Mouse (Mus musculus): ENCODE results near the gene Hipk2. TPM values are rescaled to one million over a fixed set of nuclear protein-coding genes. Genes with fewer than 3 reads are reported as not detected.

Gene Hipk2
- total RNA-seq, 2 experiments from 2014 or later: 71.5 to 114 TPM

DNA sequence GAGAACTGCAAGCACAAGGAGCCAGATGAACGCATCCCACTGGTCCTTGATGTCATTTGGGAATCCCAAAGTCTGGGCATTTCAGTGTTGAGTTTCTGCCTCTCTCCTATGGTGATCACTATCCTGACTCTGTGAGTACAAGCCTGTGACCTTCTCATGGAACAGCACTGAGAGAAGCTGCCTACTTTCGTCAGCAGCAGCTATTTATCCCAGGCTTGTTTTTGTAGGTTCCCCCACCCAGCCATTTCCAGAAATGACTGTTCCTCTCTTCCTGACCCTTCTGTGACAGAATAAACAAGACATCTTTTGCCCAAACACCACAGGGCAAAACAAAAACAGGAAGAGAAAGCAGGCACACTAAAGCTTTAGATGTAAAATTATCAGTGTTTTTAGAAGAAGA lies 70.4 kb downstream of the Hipk2 start:
- DNase-seq: no peak
- intact Hi-C loops (cut with DNase I): no loop called here

DNA sequence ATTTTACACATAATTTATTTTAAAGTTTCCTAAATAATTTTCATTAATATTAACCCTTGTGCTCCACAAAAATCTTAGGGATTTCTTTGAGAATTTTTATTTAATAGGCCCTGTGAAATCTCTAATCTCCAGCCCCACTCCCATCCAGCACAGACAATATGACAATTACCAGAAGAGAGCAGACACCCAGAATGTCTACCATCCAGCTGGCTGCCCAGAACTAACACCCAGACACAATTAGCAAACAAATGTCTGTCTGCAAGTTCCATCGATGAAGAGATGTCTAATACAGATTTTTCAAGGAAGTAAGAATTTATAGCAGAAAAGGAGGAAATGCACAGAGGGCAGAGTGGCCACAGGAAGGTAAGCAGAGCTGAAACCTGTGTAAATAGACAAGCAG lies 74.7 kb downstream of the Hipk2 start:
- no peak for DNase-seq
- intact Hi-C loops (cut with DNase I): no loop called here

DNA sequence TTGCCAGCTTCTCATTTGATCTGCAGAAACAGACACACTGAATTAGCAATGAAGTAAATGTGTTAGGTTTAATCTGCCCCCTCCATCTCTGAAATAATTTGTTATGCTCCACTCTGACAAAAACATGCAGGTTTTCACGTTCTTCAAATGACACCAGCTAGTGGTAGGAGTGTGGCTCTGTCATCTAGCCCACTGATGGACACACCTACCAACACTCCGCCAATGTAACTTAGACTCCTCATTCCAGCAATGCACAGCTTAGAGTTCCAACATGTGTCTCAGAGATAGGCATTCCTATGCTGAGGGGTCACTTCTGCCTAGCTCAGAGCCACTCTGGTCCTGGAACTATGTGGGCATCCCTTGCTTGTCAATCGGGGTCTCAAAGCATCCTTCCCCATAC lies 78.4 kb downstream of the Hipk2 start:
- intact Hi-C loops (cut with DNase I): no loop called here
- DNase-seq: no peak

DNA sequence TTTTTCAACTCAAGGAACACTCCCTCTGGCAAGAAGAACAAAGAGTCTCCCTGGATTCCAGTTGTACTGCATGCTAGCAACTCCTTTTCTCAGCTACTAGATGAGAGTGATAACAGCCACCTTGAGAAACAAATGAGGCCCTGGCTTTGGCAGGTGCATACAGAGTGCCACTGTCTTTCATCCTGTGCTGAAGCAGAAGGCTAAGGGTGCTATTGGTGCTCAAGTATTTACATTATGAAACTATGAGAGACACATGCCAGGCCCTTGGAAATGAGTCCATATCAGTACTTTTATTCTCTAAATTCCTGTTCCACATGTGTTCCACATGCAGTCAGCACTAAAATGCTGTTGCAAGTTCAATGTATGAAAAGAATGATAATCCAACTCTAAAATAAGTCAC lies 79.0 kb downstream of the Hipk2 start:
- DNase-seq: no peak
- intact Hi-C loops (cut with DNase I): no loop called here

DNA sequence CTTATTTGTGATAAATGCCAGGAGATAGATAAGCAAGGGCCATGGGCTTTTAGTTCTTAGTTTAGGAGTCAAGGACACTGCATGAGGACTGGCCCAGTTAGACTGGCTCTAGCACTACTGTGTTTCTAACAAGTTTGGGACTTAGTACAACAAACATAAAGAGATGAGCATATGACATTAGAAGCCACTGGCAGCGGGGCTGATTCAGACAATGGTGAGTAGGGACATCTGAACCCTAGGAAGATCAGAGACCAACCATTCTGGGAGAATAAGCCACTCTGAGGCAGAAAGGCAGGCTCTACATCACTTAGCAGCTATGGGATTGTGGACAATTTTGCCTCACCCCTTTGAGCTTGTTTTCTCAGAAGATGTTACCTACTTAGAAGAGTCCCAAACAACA lies 79.6 kb downstream of the Hipk2 start:
- DNase-seq: no peak
- intact Hi-C loops (cut with DNase I): no loop called here

DNA sequence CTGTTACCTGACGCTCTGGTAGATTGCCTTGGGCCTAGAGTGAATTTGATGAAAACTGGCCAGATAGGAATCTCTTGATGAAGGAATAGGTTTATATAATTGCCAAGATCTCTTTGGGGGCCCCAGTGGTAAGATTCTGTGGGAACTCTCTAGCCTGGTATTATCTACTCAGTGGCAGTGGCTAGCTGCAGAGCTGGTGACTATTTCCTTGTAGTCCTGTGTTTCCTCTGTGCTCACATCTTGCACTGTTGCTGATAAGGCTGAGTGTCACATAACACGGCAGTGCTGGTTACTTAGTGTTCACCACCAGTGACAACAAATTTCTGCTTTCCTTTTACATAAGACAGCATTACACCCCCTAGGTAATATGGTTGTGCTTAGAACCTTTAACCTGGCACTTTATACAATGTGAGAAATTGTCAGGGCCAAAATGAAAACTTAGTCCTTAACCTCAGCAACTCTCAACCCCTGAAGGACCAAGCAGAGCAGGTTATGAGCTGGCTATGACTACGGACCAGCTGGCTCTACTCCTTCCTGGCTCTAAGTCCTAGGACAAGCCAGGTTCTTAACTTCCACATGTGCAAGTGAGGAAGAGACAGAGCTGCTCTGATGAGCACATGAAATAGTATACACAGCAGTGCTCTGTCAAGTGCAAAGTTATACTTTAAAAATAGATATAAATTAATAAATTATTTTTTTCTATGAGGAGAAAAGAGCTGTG lies 80.7 kb downstream of the Hipk2 start:
- DNase-seq: no peak

DNA sequence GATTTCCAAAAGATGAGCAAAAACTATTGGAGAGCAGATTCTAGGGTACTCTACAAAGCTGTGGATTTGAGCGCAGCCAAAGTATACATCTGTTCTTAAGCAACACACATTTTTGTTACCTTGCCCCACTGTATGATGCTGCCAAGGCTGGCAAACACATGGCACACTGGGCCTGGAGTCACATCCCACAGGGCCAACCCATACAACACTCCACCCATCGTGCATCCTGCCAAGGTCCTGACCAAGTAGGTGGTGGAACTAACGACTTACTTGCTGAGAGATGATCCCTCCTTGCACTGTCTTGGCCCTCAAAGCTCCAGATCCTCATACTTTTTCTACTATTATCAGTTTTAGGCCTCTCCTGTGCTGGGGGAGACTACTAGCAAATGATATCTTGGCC lies 83.0 kb downstream of the Hipk2 start:
- intact Hi-C loops (cut with DNase I): no loop called here
- no peak for DNase-seq

More for the DNA sequence above, 80.7 kb downstream of the Hipk2 start:
- intact Hi-C loops (cut with DNase I): no loop called here

DNA sequence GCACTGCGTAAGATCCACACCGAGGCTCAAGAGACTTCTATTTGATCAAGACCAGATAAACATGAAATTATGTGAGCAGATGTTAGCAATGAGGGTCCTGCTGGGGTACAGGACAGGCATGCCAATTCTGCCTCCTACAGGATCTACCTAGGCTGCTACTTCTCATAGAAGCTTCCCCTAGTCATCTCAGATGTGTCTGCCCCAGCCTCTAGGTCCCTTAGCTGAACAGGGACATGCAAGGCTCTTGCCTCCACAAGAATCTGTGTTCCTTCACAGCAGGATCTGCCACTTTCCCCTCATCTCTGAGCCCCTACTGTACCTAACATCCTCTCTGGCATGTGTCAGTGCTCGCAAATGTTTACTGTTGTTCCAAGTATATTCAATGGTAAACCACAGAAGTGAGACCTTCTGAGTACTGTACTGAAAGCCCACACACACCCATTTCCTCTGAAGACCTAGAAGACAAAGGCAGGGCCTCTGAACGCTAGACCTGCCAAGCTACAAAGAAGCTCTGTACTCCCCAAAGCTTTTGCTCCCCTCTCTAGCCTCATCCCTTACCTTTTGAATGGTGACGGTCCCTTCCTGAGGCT lies 86.6 kb downstream of the Hipk2 start:
- no peak for DNase-seq
- intact Hi-C loops (cut with DNase I): no loop called here

DNA sequence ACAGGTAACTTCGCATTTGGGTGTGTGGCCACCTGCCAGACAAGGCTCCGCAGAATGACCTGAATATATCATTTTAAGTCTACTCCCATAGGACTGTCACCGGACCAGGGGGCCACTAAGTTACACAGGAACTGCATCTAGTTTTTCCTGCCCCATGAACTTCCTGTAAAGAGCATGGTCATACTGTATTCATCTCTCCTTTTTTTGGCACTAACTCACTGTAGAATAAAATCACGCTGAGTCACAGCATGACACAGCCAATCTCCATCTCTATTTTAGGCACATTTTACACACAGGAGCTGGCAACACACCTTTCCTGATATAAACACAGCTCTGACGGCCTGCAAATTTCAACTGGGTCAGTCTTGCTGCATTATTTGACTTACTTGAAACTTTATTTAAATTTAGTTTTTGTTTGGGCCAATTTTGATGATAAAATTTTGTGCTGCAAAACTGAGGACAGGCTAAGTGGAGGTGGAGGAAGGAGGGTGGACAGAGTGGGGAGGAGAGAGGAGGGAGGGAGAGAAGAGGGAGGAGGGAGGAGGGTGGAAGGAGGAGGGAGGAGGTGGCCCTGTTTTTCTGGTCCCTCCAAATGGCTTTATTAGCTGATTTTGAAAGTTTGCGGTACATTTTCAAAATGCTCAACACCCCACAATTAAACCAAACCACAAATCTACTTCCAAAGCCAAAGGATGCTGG lies 88.0 kb downstream of the Hipk2 start:
- intact Hi-C loops (cut with DNase I): no loop called here

DNA sequence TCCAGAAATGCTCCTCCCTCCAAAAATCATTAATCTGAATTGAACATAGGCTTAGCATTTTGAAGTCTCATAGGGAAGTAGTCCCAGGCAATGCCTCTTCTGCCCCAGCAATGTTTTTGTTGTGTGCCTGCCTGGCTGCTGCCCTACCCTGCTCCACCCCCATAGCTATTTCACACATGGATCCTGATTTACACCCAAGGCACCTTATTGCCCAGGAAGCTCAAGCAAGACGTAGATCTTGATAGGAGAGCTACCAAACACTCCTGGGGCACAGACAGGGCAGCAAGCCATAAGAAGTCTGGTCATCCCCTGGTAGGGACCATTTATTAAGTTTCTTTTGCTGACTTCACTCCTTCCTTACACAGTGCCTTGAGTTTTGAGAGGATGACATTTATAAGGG lies 88.8 kb downstream of the Hipk2 start:
- intact Hi-C loops (cut with DNase I): no loop called here

More for the DNA sequence above, 88.0 kb downstream of the Hipk2 start:
- no peak for DNase-seq

DNA sequence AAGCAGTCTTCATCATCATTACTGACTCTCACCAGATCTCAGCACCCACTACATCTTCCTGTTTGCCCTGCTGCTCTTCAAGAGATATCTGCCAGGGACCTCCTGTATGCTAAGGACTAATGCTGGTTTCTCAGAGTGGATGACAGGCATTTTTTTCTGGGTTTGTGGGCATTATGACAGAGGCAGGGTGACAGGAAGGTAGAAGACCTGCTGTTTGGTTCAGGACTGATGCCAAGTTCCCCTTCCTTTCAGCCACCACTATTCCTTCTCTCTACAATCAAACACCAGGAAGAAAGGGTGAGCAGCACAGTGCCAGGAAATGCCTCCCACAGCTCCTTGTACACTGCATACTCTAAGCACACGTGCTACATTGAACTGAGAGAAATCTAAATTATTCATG lies 90.2 kb downstream of the Hipk2 start:
- DNase-seq: no peak
- intact Hi-C loops (cut with DNase I): no loop called here

More for the DNA sequence above, 88.8 kb downstream of the Hipk2 start:
- DNase-seq: no peak

DNA sequence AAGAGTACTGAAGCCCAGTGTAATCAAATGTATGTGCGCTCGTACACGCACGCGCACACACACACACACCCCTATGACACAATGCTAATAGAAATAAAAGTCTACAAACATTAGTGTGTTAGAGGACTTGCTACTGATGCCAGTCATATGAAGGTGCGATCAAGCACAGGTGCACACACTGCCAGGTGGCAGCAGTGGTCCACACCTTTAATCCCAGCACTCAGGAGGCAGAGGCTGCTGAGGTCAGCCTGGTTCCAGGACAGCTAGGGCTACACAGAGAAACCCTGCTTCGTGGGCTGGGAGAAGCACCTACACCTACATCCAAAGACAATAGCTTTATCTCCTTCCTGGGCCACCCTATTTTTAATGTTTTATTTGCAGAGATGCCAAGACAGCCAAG lies 96.6 kb downstream of the Hipk2 start:
- intact Hi-C loops (cut with DNase I): no loop called here
- no peak for DNase-seq

DNA sequence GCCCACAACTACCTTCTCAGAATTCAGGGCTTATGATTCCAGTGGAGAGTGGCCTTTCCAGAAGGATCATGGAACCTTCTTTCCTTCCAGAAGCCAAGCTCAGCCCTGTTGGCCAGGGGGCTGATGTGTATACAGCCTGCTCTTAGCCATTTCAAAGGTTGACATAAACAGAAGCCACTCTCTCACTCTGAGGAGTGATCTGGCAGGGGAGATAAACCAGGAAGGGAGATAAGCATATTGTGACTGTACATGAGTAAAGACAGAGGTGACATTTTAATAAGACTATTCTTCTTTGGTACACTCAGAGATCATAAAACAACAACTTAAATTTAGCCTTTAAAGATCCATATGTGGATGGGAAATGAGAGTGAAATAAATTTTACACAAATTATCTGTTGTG lies 97.1 kb downstream of the Hipk2 start:
- DNase-seq: no peak
- intact Hi-C loops (cut with DNase I): no loop called here

DNA sequence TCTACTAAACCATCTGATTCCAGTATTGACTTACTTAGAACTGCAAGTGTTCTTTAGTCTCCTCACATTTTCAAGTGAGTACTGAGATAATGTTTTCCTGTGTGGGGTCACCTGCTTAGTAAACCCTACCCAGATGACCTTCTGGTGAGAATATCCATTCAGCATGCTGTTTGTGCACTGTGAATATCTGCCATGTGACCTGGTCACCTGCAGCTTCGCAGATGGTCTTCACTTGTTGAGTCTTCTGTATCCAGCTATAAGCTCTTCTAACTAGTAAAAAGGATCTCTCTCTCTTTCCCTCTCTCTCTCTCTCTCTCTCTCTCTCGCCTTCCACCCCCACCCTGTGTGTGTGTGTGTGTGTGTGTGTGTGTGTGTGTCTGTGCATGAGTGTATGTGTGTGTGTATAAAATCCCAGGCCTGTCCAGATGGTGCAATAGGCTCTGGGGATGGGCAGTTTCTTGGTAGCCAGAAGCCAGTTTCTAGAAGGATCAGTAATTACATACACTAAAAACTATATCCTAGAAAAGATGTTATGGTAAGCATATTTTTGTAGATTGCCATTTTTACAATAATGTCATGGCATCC lies 99.9 kb downstream of the Hipk2 start:
- intact Hi-C loops (cut with DNase I): no loop called here
- DNase-seq: no peak

DNA sequence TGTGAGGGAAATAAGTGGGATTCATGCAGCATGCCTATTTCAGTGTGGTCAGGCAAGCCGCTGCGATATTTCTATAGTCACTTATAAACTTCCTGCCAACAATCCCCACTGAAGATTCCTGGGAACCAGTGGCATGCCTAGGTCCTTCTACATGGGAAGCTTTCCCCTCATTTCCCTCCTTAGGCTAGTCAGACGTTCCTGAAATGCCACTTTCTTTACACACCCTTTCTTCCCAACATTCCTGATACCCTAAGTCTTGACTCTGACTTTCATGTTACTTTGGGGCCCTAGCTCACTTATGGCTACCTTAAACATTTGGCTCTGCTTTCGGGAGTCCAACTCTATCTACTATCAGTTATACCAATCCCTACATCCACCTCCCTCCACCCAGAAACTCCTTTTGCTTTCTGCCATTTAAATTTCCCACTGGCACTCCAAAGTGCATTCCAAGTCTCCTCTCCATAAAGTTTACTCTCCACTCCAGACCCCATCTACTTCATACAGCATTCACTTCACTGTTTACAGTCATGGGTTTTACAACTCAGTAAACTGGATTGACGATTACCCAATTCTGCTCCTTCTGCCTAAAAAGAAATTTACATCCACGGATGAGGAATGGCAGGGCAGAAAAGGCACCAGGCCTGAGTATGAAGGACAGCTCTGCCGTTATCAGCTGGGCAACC lies 103.0 kb downstream of the Hipk2 start:
- DNase-seq: no peak
- intact Hi-C loops (cut with DNase I): no loop called here

DNA sequence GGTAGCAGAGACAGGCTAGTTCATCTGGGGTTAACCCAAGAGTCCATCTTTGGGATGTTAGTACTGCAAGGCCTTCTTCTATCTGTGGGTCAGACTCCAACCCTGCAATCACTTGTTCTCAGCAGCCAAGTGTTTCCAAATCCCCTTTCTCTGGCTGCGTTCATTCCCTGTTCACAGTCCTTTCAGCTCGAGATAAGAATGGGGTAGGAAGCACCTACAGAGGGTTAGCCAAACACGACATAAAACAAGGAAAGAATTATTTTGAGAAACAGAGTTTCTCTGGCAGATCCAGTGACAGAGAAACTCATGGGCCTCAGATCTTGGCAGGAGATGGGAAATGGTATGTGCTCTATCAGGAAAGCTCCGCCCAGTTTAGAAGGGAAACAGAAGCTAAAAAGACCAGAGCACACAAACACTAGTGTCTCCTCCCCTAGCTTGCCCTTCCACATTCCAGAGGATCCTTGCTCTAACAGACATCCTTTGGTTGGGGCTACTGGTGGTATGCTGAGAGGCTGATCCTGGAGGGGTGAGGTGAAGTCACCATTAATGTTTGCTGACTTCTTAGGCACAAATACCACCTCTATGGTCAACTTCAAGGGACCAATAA lies 104.8 kb downstream of the Hipk2 start:
- intact Hi-C loops (cut with DNase I): no loop called here
- no peak for DNase-seq

DNA sequence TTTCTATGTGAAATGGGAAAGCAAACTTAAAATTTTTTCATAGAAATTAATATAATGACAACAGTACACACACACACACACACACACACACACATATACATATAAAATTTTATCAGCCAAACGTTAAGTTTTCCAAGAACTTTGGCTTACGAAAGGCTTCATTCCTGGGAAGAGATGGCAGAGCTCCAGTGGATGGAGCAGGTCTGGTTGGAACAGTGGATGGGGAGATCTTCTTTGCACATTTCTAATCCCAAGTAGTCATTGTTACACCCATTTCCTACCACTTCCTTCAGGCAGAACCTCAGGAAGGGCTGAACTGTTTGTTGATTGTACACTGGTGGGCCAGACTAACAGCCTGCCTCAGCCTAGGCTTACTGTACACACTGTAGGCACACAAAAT lies 106.3 kb downstream of the Hipk2 start:
- intact Hi-C loops (cut with DNase I): no loop called here
- DNase-seq: no peak

DNA sequence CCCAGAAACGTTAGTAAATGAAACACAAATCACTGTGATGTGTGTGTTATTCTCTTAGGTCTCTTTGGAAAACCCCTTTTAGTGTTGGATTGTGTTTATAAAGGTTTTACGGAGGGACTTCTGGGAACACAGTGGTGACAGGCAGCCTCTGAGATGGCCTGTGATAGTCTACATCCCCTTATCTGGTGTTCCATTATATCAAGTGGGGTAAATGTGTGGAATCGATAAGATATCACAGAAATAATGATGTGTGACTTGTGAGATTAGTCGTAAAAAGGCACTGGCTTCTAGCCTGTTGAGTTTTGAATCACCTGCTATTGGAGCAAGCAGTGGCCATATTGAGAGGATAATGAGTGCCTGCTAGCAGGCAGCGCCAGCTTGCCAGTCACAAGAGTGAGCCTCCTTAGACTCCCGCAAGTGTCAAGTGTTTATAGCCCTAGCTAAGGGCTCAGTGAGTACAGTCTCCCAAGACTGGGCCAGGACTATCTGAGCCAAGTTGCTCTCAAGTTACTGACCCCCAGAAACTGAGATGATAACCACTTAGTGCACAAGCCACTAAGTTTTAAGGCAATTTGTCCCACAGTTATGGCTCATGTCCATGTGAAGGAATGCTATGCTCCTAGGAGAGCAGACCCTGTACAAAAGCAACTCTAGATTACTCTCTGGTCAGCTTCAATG lies 113.2 kb downstream of the Hipk2 start:
- intact Hi-C loops (cut with DNase I): no loop called here
- no peak for DNase-seq

DNA sequence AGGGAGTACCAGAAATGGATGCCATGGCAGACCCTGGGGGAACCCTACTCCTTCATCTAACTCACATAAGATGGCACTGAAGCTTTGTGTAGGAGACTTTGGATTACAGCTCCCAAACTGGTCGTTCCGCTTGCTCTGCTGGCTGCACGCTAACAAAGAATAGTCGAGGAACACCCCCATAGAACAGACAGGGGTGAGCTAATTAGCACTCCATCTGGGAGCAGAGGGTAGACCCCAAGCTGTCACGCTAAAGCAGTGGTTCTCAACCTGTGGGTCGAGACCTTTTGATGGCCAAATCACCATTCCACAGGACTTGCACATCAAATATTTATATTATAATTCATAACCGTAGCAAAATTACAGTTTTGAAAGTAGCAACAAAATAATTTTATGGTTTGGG lies 114.0 kb downstream of the Hipk2 start:
- DNase-seq: no peak
- intact Hi-C loops (cut with DNase I): no loop called here
